Mouse (Mus musculus) Muller cell, postnatal 12 days (primary cell): ENCODE measurements at regions not wholly inside any gene's neighbourhood (a gene's known extent, or its start where the extent isn't known, plus 50 kb on each side); places are given as distances from the start of the nearest gene placed in this dataset.

Experiments
- DNase-seq: peaks from one replicate; pipeline ENCODE4 v3.0.0-alpha.2; 2015; ENCODE audit errors: inconsistent ontology term

GRCm38 (mm10) chr3:121618561-121618960, 52.0 kb upstream of the 4930432M17Rik start:
- no peak for DNase-seq

GRCm38 (mm10) chr3:121618161-121618560, 52.4 kb upstream of the 4930432M17Rik start:
- DNase-seq, result no peak

GRCm38 (mm10) chr3:121617351-121617750, 53.2 kb upstream of the 4930432M17Rik start:
- DNase-seq, result peak; percentile 96

GRCm38 (mm10) chr3:121616075-121616474, 54.5 kb upstream of the 4930432M17Rik start:
- DNase-seq, result peak; percentile 87

- no peak for DNase-seq
Observed at GRCm38 (mm10) chr3:121614741-121615140, 55.8 kb upstream of the 4930432M17Rik start.

GRCm38 (mm10) chr3:121613224-121613623, 57.3 kb upstream of the 4930432M17Rik start:
- DNase-seq, result no peak

- DNase-seq, result no peak
Observed at GRCm38 (mm10) chr3:121609845-121610244, 60.7 kb upstream of the 4930432M17Rik start.

- peak; percentile 46 for DNase-seq
Observed at GRCm38 (mm10) chr3:121609090-121609489, 61.5 kb upstream of the 4930432M17Rik start.

GRCm38 (mm10) chr3:121604737-121605136, 65.8 kb upstream of the 4930432M17Rik start:
- no peak for DNase-seq

- DNase-seq, result peak; percentile 81
Observed at GRCm38 (mm10) chr3:121604081-121604480, 66.5 kb upstream of the 4930432M17Rik start.

GRCm38 (mm10) chr3:121602826-121603370, 67.7 kb upstream of the 4930432M17Rik start:
- no peak for DNase-seq

- peak; percentile 78 for DNase-seq
Observed at GRCm38 (mm10) chr3:121602082-121602561, 68.4 kb upstream of the 4930432M17Rik start.

- no peak for DNase-seq
Observed at GRCm38 (mm10) chr3:121600841-121601240, 68.6 kb upstream of the Slc44a3 start.

- DNase-seq, result no peak
Observed at GRCm38 (mm10) chr3:121600388-121600787, 68.2 kb upstream of the Slc44a3 start.

GRCm38 (mm10) chr3:121597988-121598387, 65.8 kb upstream of the Slc44a3 start:
- peak; percentile 79 for DNase-seq

- DNase-seq, result no peak
Observed at GRCm38 (mm10) chr3:121597203-121597602, 65.0 kb upstream of the Slc44a3 start.

GRCm38 (mm10) chr3:121594580-121594979, 62.4 kb upstream of the Slc44a3 start:
- DNase-seq, result no peak

GRCm38 (mm10) chr3:121593598-121594117, 61.5 kb upstream of the Slc44a3 start:
- DNase-seq, result peak; percentile 88

GRCm38 (mm10) chr3:121593143-121593542, 60.9 kb upstream of the Slc44a3 start:
- DNase-seq, result no peak

- DNase-seq, result no peak
Observed at GRCm38 (mm10) chr3:121589494-121589885, 57.3 kb upstream of the Slc44a3 start.

- DNase-seq, result no peak
Observed at GRCm38 (mm10) chr3:121588737-121589493, 56.7 kb upstream of the Slc44a3 start.

GRCm38 (mm10) chr3:121585306-121585705, 53.1 kb upstream of the Slc44a3 start:
- DNase-seq, result no peak

GRCm38 (mm10) chr3:121584736-121585151, 52.5 kb upstream of the Slc44a3 start:
- peak; percentile 86 for DNase-seq
